Mouse (Mus musculus): ENCODE data around the gene Gm5965. TPM values are rescaled to one million over a fixed set of nuclear protein-coding genes. Genes with fewer than 3 reads are reported as not detected.
"Not testable (repeated sequence)": the region's sequence is repeated elsewhere in the genome, so short reads cannot be mapped to it uniquely, and the experiment has no call there.

The Gm5965 gene
- total RNA-seq (2021), result not detected in 2 replicates
- long read RNA-seq, experiment 1, result 0 reads
- long read RNA-seq, experiment 2, result 0 reads

GRCm38 (mm10) chr16:88777596-88777995, at the start of gene Gm5965:
Gm5965 (plus strand) TSS chr16:88777896.
- no peak for DNase-seq

GRCm38 (mm10) chr16:88728812-88729275, 48.9 kb upstream of the Gm5965 start, which contains the start of gene Krtap13-1:
Krtap13-1 (plus strand) TSS chr16:88728862.
- DNase-seq, result no peak

DNA sequence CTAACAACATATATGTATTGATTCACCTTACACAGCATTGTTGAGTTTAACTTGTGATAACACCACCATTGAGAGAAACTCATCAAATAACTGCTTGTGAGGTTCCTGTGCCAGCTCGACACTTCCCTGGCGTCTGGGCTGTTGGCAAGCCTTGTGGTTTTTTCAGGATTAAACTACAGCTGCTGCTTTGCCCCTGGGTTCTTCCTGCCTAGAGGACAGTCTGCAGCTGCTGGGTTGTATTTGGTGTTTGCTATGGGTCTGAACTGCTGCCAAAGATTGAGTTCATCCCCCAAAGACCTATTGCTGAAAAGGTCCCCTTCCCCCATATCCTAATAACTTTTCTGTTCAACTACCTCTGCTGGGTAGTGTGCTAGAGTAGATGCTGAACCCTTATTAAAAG, 42.3 kb upstream of the Gm5965 start:
- no peak for DNase-seq

GRCm38 (mm10) chr16:88744750-88745340, 32.9 kb upstream of the Gm5965 start:
- DNase-seq, result no peak

DNA sequence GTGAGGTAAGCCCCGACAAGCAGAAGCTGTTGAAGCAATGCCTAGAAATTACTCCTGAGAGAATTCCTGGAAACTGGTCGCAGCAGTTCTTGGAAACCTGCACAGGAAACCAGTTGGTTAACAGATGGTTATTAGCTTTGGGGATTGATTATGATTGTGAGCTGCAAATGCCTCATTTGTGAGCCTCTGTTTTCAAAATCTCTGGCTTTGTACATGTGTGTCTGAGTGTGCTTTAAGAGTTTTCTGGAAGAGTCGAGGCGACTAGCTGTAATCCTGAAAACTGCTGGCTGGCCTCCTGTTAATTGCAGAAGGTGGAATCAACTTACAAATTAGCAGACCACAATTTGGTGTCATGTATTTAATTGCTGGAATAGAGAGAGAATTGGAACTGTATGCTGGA, 29.8 kb upstream of the Gm5965 start:
- no peak for DNase-seq

GRCm38 (mm10) chr16:88751535-88751934, 26.2 kb upstream of the Gm5965 start, which contains the start of gene Krtap13:
Krtap13 (minus strand) TSS chr16:88751635.
- not testable (repeated sequence) for DNase-seq

DNA sequence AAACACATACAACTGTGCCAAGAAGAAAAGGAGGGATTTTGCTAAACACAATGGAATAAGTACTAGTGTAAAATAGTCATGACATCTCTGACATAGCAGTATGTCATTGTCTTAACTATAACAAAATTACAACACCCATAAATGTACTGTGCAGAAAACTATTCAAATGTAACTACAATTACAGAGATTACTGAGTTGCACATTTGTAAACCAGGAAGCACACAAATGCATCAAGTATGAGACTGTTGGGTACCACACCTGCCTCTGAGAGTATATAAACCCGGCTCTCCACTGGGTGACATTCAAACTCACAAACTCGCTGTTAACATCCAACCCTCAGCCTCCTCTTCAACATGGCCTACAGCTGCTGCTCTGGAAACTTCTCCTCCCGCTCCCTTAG, 19.1 kb upstream of the Gm5965 start, which contains the start of gene 2310034C09Rik:
2310034C09Rik (plus strand) TSS at position 301 of the 400 bp plus-strand sequence.
- DNase-seq, result not testable (repeated sequence)

DNA sequence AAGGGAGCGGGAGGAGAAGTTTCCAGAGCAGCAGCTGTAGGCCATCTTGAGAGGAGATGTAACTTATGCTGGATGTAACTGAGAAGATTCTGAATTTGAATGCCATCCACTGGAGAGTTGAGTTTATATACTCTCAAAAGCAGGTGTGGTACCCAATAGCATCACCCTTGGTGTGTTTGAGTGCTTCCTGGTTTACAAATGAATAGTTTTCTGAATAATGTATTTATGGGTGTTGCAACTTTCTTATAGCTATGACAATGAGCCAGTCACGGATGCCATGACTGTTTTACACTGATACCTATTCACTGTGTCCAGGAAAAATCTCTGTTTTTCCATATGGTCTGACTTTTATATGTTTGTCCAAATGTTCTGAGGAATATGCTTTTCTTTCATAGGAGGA, 3.6 kb upstream of the Gm5965 start, which contains the start of gene 2310057N15Rik:
2310057N15Rik (minus strand) TSS at position 101 of the 400 bp plus-strand sequence.
- DNase-seq, result no peak

- no peak for DNase-seq
Observed at GRCm38 (mm10) chr16:88786786-88787185, 9.1 kb downstream of the Gm5965 start.

DNA sequence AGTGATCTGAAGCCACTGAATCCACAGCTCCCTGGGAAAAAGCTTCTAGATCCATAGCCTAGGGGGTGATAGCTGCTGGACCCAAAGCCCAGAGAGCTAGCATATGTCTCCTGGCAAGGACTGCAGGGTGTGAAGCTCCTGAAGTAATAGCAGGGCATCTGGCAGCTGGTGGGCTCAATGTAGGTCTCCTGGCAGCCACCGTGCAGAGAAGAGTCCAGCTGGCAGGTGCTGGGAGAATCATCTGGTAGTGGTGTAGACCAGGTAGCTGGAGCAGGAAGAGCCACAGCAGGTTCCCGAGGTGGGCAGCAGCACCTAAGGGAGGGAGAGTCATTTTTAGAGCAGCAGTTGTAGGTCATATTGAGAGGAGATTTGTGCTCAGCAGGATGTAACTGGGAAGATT, 34.1 kb downstream of the Gm5965 start, which contains the start of gene Gm20741:
Gm20741 (minus strand) TSS at position 394 of the 400 bp plus-strand sequence.
- DNase-seq, result no peak

GRCm38 (mm10) chr16:88820066-88820465, 42.4 kb downstream of the Gm5965 start, which contains the start of gene Krtap15:
Krtap15 (plus strand) TSS chr16:88820215.
- DNase-seq, result no peak

GRCm38 (mm10) chr16:88823736-88824135, 46.0 kb downstream of the Gm5965 start:
- DNase-seq, result no peak

- no peak for DNase-seq
Observed at GRCm38 (mm10) chr16:88826095-88826652, 48.5 kb downstream of the Gm5965 start, which contains the start of gene Krtap14. Krtap14 (minus strand) TSS chr16:88826145.

- no peak for DNase-seq
Observed at GRCm38 (mm10) chr16:88826978-88827377, 49.3 kb downstream of the Gm5965 start.

Other genes starting within 250 kb of the Gm5965 start
- gene Cldn8, start 214.7 kb upstream of the Gm5965 start, total RNA-seq (2021), result not detected in 2 replicates
- gene Krtap24-1, start 165.6 kb upstream of the Gm5965 start, total RNA-seq (2021), result not detected in 2 replicates
- not detected in 2 replicates for gene 2310079G19Rik, start 150.2 kb upstream of the Gm5965 start, total RNA-seq (2021)
- gene Krtap26-1, start 130.1 kb upstream of the Gm5965 start, total RNA-seq (2021), result not detected in 2 replicates
- not detected in 2 replicates for gene Krtap27-1, start 106.2 kb upstream of the Gm5965 start, total RNA-seq (2021)
- not detected in 2 replicates for gene 2310061N02Rik, start 69.9 kb upstream of the Gm5965 start, total RNA-seq (2021)
- gene Krtap13-1, start 49.0 kb upstream of the Gm5965 start, total RNA-seq (2021), result not detected in 2 replicates
- gene Krtap13, start 26.3 kb upstream of the Gm5965 start, total RNA-seq (2021), result not detected in 2 replicates
- not detected in 2 replicates for gene 2310034C09Rik, start 19.0 kb upstream of the Gm5965 start, total RNA-seq (2021)
- not detected in 2 replicates for gene 2310057N15Rik, start 3.7 kb upstream of the Gm5965 start, total RNA-seq (2021)
- gene Gm20741, start 34.3 kb downstream of the Gm5965 start, total RNA-seq (2021), result not detected in 2 replicates
- not detected in 2 replicates for gene Krtap15, start 42.3 kb downstream of the Gm5965 start, total RNA-seq (2021)
- gene Krtap14, start 48.2 kb downstream of the Gm5965 start, total RNA-seq (2021), result not detected in 2 replicates
- not detected in 2 replicates for gene Krtap19-1, start 91.5 kb downstream of the Gm5965 start, total RNA-seq (2021)
- gene Krtap19-2, start 96.4 kb downstream of the Gm5965 start, total RNA-seq (2021), result not detected in 2 replicates
- not detected in 2 replicates for gene Krtap19-3, start 100.1 kb downstream of the Gm5965 start, total RNA-seq (2021)
- not detected in 2 replicates for gene Krtap19-4, start 107.2 kb downstream of the Gm5965 start, total RNA-seq (2021)
- not detected in 2 replicates for gene Krtap19-5, start 118.6 kb downstream of the Gm5965 start, total RNA-seq (2021)
- gene Krtap19-9b, start 154.4 kb downstream of the Gm5965 start, total RNA-seq (2021), result not detected in 2 replicates
- gene Krtap16-3, start 185.0 kb downstream of the Gm5965 start, total RNA-seq (2021), result not detected in 2 replicates
- gene Krtap22-2, start 232.9 kb downstream of the Gm5965 start, total RNA-seq (2021), result not detected in 2 replicates
- not detected in 2 replicates for gene Gm10229, start 237.4 kb downstream of the Gm5965 start, total RNA-seq (2021)

All from adrenal gland, postnatal 14 days (tissue).